Mouse (Mus musculus) G1E (cell line): ENCODE data around the gene Nudc. TPM values are rescaled to one million over a fixed set of nuclear protein-coding genes. Genes with fewer than 3 reads are reported as not detected.

ENCODE experiments used
- ATAC-seq: 2 replicates; pipeline ENCODE4 v1.8.0; 2016; ENCODE audit warnings: mild to moderate bottlenecking; ENCODE audit not compliant: insufficient number of reproducible peaks, poor library complexity, low FRiP score, severe bottlenecking; ENCODE audit errors: extremely low read depth
- DNase-seq: peaks from one replicate; pipeline ENCODE4 v3.0.0; 2012; ENCODE audit warnings: low spot score
- H3K27me3 ChIP-seq: 2 replicates; pipeline ENCODE4 v1.6.1; 2012; ENCODE audit warnings: mild to moderate bottlenecking, low read length, inconsistent platforms; ENCODE audit not compliant: insufficient read depth
- H3K36me3 ChIP-seq: replicated peaks from 2 replicates; pipeline ENCODE3; 2012; ENCODE audit warnings: mild to moderate bottlenecking, inconsistent platforms
- H3K4me1 ChIP-seq: 2 replicates; pipeline ENCODE4 v1.6.1; 2012; ENCODE audit warnings: low read depth, low read length, inconsistent platforms, mixed read lengths; ENCODE audit not compliant: insufficient read depth
- H3K4me3 ChIP-seq: 2 replicates; pipeline ENCODE4 v1.5.1; 2012; ENCODE audit warnings: low read depth, mild to moderate bottlenecking, inconsistent platforms, low read length, moderate library complexity, mixed read lengths
- H3K9me3 ChIP-seq: replicated peaks from 2 replicates; pipeline ENCODE4 v1.6.1; 2012; ENCODE audit warnings: inconsistent platforms
- CTCF ChIP-seq: IDR thresholded peaks from 2 replicates; pipeline ENCODE4 v1.5.1; 2012; ENCODE audit warnings: low read depth, low read length, inconsistent platforms, mixed read lengths
- GATA1 ChIP-seq: IDR thresholded peaks from 2 replicates; pipeline ENCODE4 v1.6.1; 2012; ENCODE audit warnings: borderline replicate concordance, low read length, inconsistent platforms, mixed read lengths
- GATA2 ChIP-seq: IDR thresholded peaks from 2 replicates; pipeline ENCODE4 v1.6.1; 2012; ENCODE audit warnings: low read depth, low read length, inconsistent platforms, borderline replicate concordance
- POLR2AphosphoS5 ChIP-seq: IDR thresholded peaks from 2 replicates; pipeline ENCODE4 v1.6.1; 2012; ENCODE audit warnings: low read depth, low read length, inconsistent platforms; ENCODE audit not compliant: insufficient replicate concordance
- TAL1 ChIP-seq: conservative IDR thresholded peaks from 2 replicates; pipeline ENCODE4 v1.6.1; 2012; ENCODE audit warnings: low read depth, low read length, inconsistent platforms, mixed read lengths
- polyA plus RNA-seq: library from polyadenylated mRNA; stranded (reverse); fragments of >175 nt; gene quantifications from 2 replicates; pipeline ENCODE4 v1.2.3, GENCODE M21; 2012
- total RNA-seq, 2 experiments: library from RNA; stranded (forward) in 1 of 2; stranded (reverse) in 1 of 2; fragments of 200-1000 nt in 1 of 2; fragments of >200 nt in 1 of 2; fragmentation: Nextera tagmentation in 1 of 2; gene quantifications; 2 replicates each; pipeline ENCODE4 v1.2.3; 2014 to 2017

The Nudc gene
- total and polyA plus RNA-seq, 3 experiments, result 150 to 629 (median 220) TPM

GRCm38 (mm10) chr4:133485691-133486425, 59.9 kb downstream of the Nudc start:
- peaks cover 53% of the 10 kb centered on the region for H3K27me3 ChIP-seq
- H3K4me1 ChIP-seq, result peaks cover 16% of the 10 kb centered on the region
- no peak for ATAC-seq
- no peaks in the 10 kb centered on the region for H3K36me3 ChIP-seq
- H3K4me3 ChIP-seq, result peak overlapping the region; percentile 14; the same call in 1 of the 2 replicates
- no peak for DNase-seq
- TF ChIP-seq GATA1 (no peak), TAL1 (no peak), CTCF (no peak), GATA2 (no peak), POLR2AphosphoS5 (no peak)
- H3K9me3 ChIP-seq, result no peaks in the 10 kb centered on the region

- no peak for DNase-seq
- no peak overlapping the region for H3K4me3 ChIP-seq
- no peaks in the 10 kb centered on the region for H3K9me3 ChIP-seq
- H3K4me1 ChIP-seq, result peaks cover 24% of the 10 kb centered on the region
- ATAC-seq, result no peak
- no peaks in the 10 kb centered on the region for H3K36me3 ChIP-seq
- TF ChIP-seq CTCF (no peak), GATA2 (no peak), TAL1 (no peak), POLR2AphosphoS5 (no peak), GATA1 (no peak)
- H3K27me3 ChIP-seq, result peaks cover 63% of the 10 kb centered on the region
These were observed 61.4 kb downstream of the Nudc start for GRCm38 (mm10) chr4:133484266-133485025.

Other genes with a start within 250 kb of the Nudc start
- gene Wdtc1, start 192.5 kb downstream of the Nudc start, total RNA-seq (2014; fragmentation: Nextera tagmentation), result 24.5 and 32.3 TPM in 2 replicates
- gene Wdtc1, start 192.5 kb downstream of the Nudc start, total RNA-seq (2017), result 6.9 and 7.1 TPM in 2 replicates
- 53.4 and 61.4 TPM in 2 replicates for gene Wdtc1, start 192.5 kb downstream of the Nudc start, polyA plus RNA-seq
- 27.3 and 30.2 TPM in 2 replicates for gene Slc9a1, start 176.3 kb downstream of the Nudc start, total RNA-seq (2014; fragmentation: Nextera tagmentation)
- gene Slc9a1, start 176.3 kb downstream of the Nudc start, total RNA-seq (2017), result 5.3 and 7.3 TPM in 2 replicates
- 37.0 and 44.6 TPM in 2 replicates for gene Slc9a1, start 176.3 kb downstream of the Nudc start, polyA plus RNA-seq
- not detected in 2 replicates for gene Tent5b, start 65.9 kb downstream of the Nudc start, total RNA-seq (2014; fragmentation: Nextera tagmentation)
- gene Tent5b, start 65.9 kb downstream of the Nudc start, total RNA-seq (2017), result not detected in 2 replicates
- gene Tent5b, start 65.9 kb downstream of the Nudc start, polyA plus RNA-seq, result not detected in 2 replicates
- not detected in 2 replicates for gene Trnp1, start 47.4 kb downstream of the Nudc start, total RNA-seq (2014; fragmentation: Nextera tagmentation)
- 0.16 TPM in 1 of 2 replicates, not detected in the other for gene Trnp1, start 47.4 kb downstream of the Nudc start, total RNA-seq (2017)
- not detected in 2 replicates for gene Trnp1, start 47.4 kb downstream of the Nudc start, polyA plus RNA-seq
- not detected in 2 replicates for gene Kdf1, start 27.0 kb downstream of the Nudc start, total RNA-seq (2014; fragmentation: Nextera tagmentation)
- gene Kdf1, start 27.0 kb downstream of the Nudc start, total RNA-seq (2017), result 0.06 TPM in 1 of 2 replicates, not detected in the other
- not detected in 2 replicates for gene Kdf1, start 27.0 kb downstream of the Nudc start, polyA plus RNA-seq
- gene Nr0b2, start 7.4 kb upstream of the Nudc start, total RNA-seq (2014; fragmentation: Nextera tagmentation), result not detected in 2 replicates
- not detected in 2 replicates for gene Nr0b2, start 7.4 kb upstream of the Nudc start, total RNA-seq (2017)
- gene Nr0b2, start 7.4 kb upstream of the Nudc start, polyA plus RNA-seq, result 0.04 TPM in 1 of 2 replicates, not detected in the other
- gene Gpatch3, start 28.7 kb upstream of the Nudc start, total RNA-seq (2014; fragmentation: Nextera tagmentation), result 1.9 and 3.8 TPM in 2 replicates
- 13.6 and 18.7 TPM in 2 replicates for gene Gpatch3, start 28.7 kb upstream of the Nudc start, total RNA-seq (2017)
- 9.9 and 11.2 TPM in 2 replicates for gene Gpatch3, start 28.7 kb upstream of the Nudc start, polyA plus RNA-seq
- 2.3 and 10.9 TPM in 2 replicates for gene Gpn2, start 38.4 kb upstream of the Nudc start, total RNA-seq (2014; fragmentation: Nextera tagmentation)
- 10.2 and 14.0 TPM in 2 replicates for gene Gpn2, start 38.4 kb upstream of the Nudc start, total RNA-seq (2017)
- 46.7 and 58.2 TPM in 2 replicates for gene Gpn2, start 38.4 kb upstream of the Nudc start, polyA plus RNA-seq
- 1.4 and 3.4 TPM in 2 replicates for gene Sfn, start 56.2 kb upstream of the Nudc start, total RNA-seq (2014; fragmentation: Nextera tagmentation)
- gene Sfn, start 56.2 kb upstream of the Nudc start, total RNA-seq (2017), result 0.41 and 0.66 TPM in 2 replicates
- gene Sfn, start 56.2 kb upstream of the Nudc start, polyA plus RNA-seq, result 1.3 and 2.4 TPM in 2 replicates
- gene Zdhhc18, start 104.2 kb upstream of the Nudc start, total RNA-seq (2014; fragmentation: Nextera tagmentation), result 9.6 and 11.7 TPM in 2 replicates
- 4.4 and 5.3 TPM in 2 replicates for gene Zdhhc18, start 104.2 kb upstream of the Nudc start, total RNA-seq (2017)
- gene Zdhhc18, start 104.2 kb upstream of the Nudc start, polyA plus RNA-seq, result 11.1 and 11.6 TPM in 2 replicates
- 13.2 and 15.4 TPM in 2 replicates for gene Pigv, start 126.7 kb upstream of the Nudc start, total RNA-seq (2014; fragmentation: Nextera tagmentation)
- gene Pigv, start 126.7 kb upstream of the Nudc start, total RNA-seq (2017), result 5.6 and 5.7 TPM in 2 replicates
- 11.4 and 12.7 TPM in 2 replicates for gene Pigv, start 126.7 kb upstream of the Nudc start, polyA plus RNA-seq
- 224 and 240 TPM in 2 replicates for gene Arid1a, start 210.8 kb upstream of the Nudc start, total RNA-seq (2014; fragmentation: Nextera tagmentation)
- gene Arid1a, start 210.8 kb upstream of the Nudc start, total RNA-seq (2017), result 21.4 and 22.2 TPM in 2 replicates
- 124 and 205 TPM in 2 replicates for gene Arid1a, start 210.8 kb upstream of the Nudc start, polyA plus RNA-seq